Mouse (Mus musculus): ENCODE measurements at regions not wholly inside any gene's neighbourhood (a gene's known extent, or its start where the extent isn't known, plus 50 kb on each side); places are given as distances from the start of the nearest gene placed in this dataset.

- no peak for DNase-seq (ENCODE audit: low spot score)
- H3K4me3 ChIP-seq (ENCODE audit: low read depth, low read length) = no peak overlapping the region
- H3K27me3 ChIP-seq (ENCODE audit: control insufficient read depth, insufficient read depth, low read length) = no peaks in the 10 kb centered on the region
- WGBS = 84% methylated on average over 2 of the region's 2 CpGs
- no peak overlapping the region for H3K27ac ChIP-seq (ENCODE audit: low read depth, low read length)
- no peak overlapping the region for H3K9ac ChIP-seq (ENCODE audit: low read length)
- ATAC-seq (ENCODE audit: insufficient read depth, low FRiP score, low TSS enrichment) = no peak
- H3K36me3 ChIP-seq (ENCODE audit: control insufficient read depth, insufficient read depth, low read length) = no peaks in the 10 kb centered on the region
- no peak overlapping the region for H3K4me2 ChIP-seq (ENCODE audit: low read depth)
- H3K4me1 ChIP-seq (ENCODE audit: control insufficient read depth, insufficient read depth, low read length) = no peaks in the 10 kb centered on the region
- no peaks in the 10 kb centered on the region for H3K9me3 ChIP-seq (ENCODE audit: control insufficient read depth, low read length)
These were observed 134.2 kb upstream of the Hs3st2 start for GRCm38 (mm10) chr7:121257466-121257865.

GRCm38 (mm10) chr7:121258826-121259496 is 132.7 kb upstream of the Hs3st2 start:
- no peak overlapping the region for H3K4me3 ChIP-seq (ENCODE audit: low read depth, low read length)
- H3K36me3 ChIP-seq (ENCODE audit: control insufficient read depth, insufficient read depth, low read length) = no peaks in the 10 kb centered on the region
- ATAC-seq (ENCODE audit: insufficient read depth, low FRiP score, low TSS enrichment) (no peak), DNase-seq (ENCODE audit: low spot score) (peak; percentile 48)
- WGBS = 53% methylated on average over 12 of the region's 12 CpGs
- no peak overlapping the region for H3K9ac ChIP-seq (ENCODE audit: low read length)
- peak overlapping the region; percentile 45 for H3K27ac ChIP-seq (ENCODE audit: low read depth, low read length)
- H3K27me3 ChIP-seq (ENCODE audit: control insufficient read depth, insufficient read depth, low read length) = no peaks in the 10 kb centered on the region
- H3K4me1 ChIP-seq (ENCODE audit: control insufficient read depth, insufficient read depth, low read length) = no peaks in the 10 kb centered on the region
- no peak overlapping the region for H3K4me2 ChIP-seq (ENCODE audit: low read depth)
- H3K9me3 ChIP-seq (ENCODE audit: control insufficient read depth, low read length) = no peaks in the 10 kb centered on the region

GRCm38 (mm10) chr7:121259497-121260009 is 132.1 kb upstream of the Hs3st2 start:
- H3K9me3 ChIP-seq (ENCODE audit: control insufficient read depth, low read length) = no peaks in the 10 kb centered on the region
- H3K27ac ChIP-seq (ENCODE audit: low read depth, low read length) = peak overlapping the region; percentile 45
- no peak for DNase-seq (ENCODE audit: low spot score)
- H3K9ac ChIP-seq (ENCODE audit: low read length) = no peak overlapping the region
- no peaks in the 10 kb centered on the region for H3K36me3 ChIP-seq (ENCODE audit: control insufficient read depth, insufficient read depth, low read length)
- peak; percentile 55; the same call in 1 of the 2 replicates for ATAC-seq (ENCODE audit: insufficient read depth, low FRiP score, low TSS enrichment)
- no peak overlapping the region for H3K4me3 ChIP-seq (ENCODE audit: low read depth, low read length)
- WGBS = 76% methylated on average over 21 of the region's 21 CpGs
- no peaks in the 10 kb centered on the region for H3K27me3 ChIP-seq (ENCODE audit: control insufficient read depth, insufficient read depth, low read length)
- H3K4me2 ChIP-seq (ENCODE audit: low read depth) = no peak overlapping the region
- no peaks in the 10 kb centered on the region for H3K4me1 ChIP-seq (ENCODE audit: control insufficient read depth, insufficient read depth, low read length)

- Histone ChIP-seq H3K4me3 (ENCODE audit: low read depth, low read length) (no peak overlapping the region), H3K27ac (ENCODE audit: low read depth, low read length) (no peak overlapping the region), H3K27me3 (ENCODE audit: control insufficient read depth, insufficient read depth, low read length) (no peaks in the 10 kb centered on the region), H3K4me1 (ENCODE audit: control insufficient read depth, insufficient read depth, low read length) (no peaks in the 10 kb centered on the region), H3K36me3 (ENCODE audit: control insufficient read depth, insufficient read depth, low read length) (no peaks in the 10 kb centered on the region), H3K4me2 (ENCODE audit: low read depth) (no peak overlapping the region), H3K9me3 (ENCODE audit: control insufficient read depth, low read length) (no peaks in the 10 kb centered on the region), H3K9ac (ENCODE audit: low read length) (no peak overlapping the region)
- 95% methylated on average over 2 of the region's 2 CpGs for WGBS
- no peak for DNase-seq (ENCODE audit: low spot score)
- ATAC-seq (ENCODE audit: insufficient read depth, low FRiP score, low TSS enrichment) = no peak
These were observed 122.3 kb upstream of the Hs3st2 start for GRCm38 (mm10) chr7:121269358-121269757.

GRCm38 (mm10) chr7:121280597-121280996 is 111.1 kb upstream of the Hs3st2 start:
- no peak for DNase-seq (ENCODE audit: low spot score)
- no peaks in the 10 kb centered on the region for H3K36me3 ChIP-seq (ENCODE audit: control insufficient read depth, insufficient read depth, low read length)
- no peaks in the 10 kb centered on the region for H3K9me3 ChIP-seq (ENCODE audit: control insufficient read depth, low read length)
- 48% methylated on average over 1 of the region's 1 CpGs for WGBS
- H3K27ac ChIP-seq (ENCODE audit: low read depth, low read length) = no peak overlapping the region
- no peak for ATAC-seq (ENCODE audit: insufficient read depth, low FRiP score, low TSS enrichment)
- H3K4me1 ChIP-seq (ENCODE audit: control insufficient read depth, insufficient read depth, low read length) = no peaks in the 10 kb centered on the region
- H3K4me2 ChIP-seq (ENCODE audit: low read depth) = no peak overlapping the region
- H3K4me3 ChIP-seq (ENCODE audit: low read depth, low read length) = no peak overlapping the region
- no peak overlapping the region for H3K9ac ChIP-seq (ENCODE audit: low read length)
- H3K27me3 ChIP-seq (ENCODE audit: control insufficient read depth, insufficient read depth, low read length) = no peaks in the 10 kb centered on the region

DNA sequence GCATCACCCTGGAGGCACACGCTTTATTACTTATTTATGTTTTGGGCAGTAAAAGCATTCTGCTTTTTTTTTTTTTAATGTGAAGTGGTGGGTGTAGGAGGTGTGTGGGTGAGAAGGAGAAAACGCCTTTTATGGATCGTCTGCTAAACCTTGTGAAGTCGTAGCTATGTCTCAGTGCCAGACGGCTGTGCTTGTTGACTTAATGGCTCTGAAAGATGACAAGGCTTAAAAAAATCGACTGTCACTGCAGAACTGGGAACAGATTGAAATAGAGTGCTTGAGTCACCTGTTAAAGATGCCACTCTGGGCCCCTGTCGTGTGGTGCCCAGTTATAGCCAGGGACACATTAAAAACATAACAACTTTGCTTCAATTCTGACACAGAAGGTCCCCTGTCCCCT is 109.5 kb upstream of the Hs3st2 start:
- 71% methylated on average over 7 of the region's 7 CpGs for WGBS
- no peaks in the 10 kb centered on the region for H3K36me3 ChIP-seq (ENCODE audit: control insufficient read depth, insufficient read depth, low read length)
- no peaks in the 10 kb centered on the region for H3K27me3 ChIP-seq (ENCODE audit: control insufficient read depth, insufficient read depth, low read length)
- DNase-seq (ENCODE audit: low spot score) (no peak), ATAC-seq (ENCODE audit: insufficient read depth, low FRiP score, low TSS enrichment) (no peak)
- no peak overlapping the region for H3K27ac ChIP-seq (ENCODE audit: low read depth, low read length)
- no peaks in the 10 kb centered on the region for H3K4me1 ChIP-seq (ENCODE audit: control insufficient read depth, insufficient read depth, low read length)
- no peak overlapping the region for H3K4me3 ChIP-seq (ENCODE audit: low read depth, low read length)
- no peak overlapping the region for H3K4me2 ChIP-seq (ENCODE audit: low read depth)
- no peak overlapping the region for H3K9ac ChIP-seq (ENCODE audit: low read length)
- H3K9me3 ChIP-seq (ENCODE audit: control insufficient read depth, low read length) = no peaks in the 10 kb centered on the region

- H3K9ac ChIP-seq (ENCODE audit: low read length) = no peak overlapping the region
- H3K27me3 ChIP-seq (ENCODE audit: control insufficient read depth, insufficient read depth, low read length) = no peaks in the 10 kb centered on the region
- H3K4me2 ChIP-seq (ENCODE audit: low read depth) = no peak overlapping the region
- H3K9me3 ChIP-seq (ENCODE audit: control insufficient read depth, low read length) = no peaks in the 10 kb centered on the region
- ATAC-seq (ENCODE audit: insufficient read depth, low FRiP score, low TSS enrichment) = no peak
- 85% methylated on average over 16 of the region's 16 CpGs for WGBS
- H3K4me3 ChIP-seq (ENCODE audit: low read depth, low read length) = no peak overlapping the region
- no peak overlapping the region for H3K27ac ChIP-seq (ENCODE audit: low read depth, low read length)
- no peaks in the 10 kb centered on the region for H3K4me1 ChIP-seq (ENCODE audit: control insufficient read depth, insufficient read depth, low read length)
- no peaks in the 10 kb centered on the region for H3K36me3 ChIP-seq (ENCODE audit: control insufficient read depth, insufficient read depth, low read length)
- DNase-seq (ENCODE audit: low spot score) = no peak
These were observed 101.9 kb upstream of the Hs3st2 start for GRCm38 (mm10) chr7:121289737-121290136.

- no peaks in the 10 kb centered on the region for H3K36me3 ChIP-seq (ENCODE audit: control insufficient read depth, insufficient read depth, low read length)
- ATAC-seq (ENCODE audit: insufficient read depth, low FRiP score, low TSS enrichment) (no peak), DNase-seq (ENCODE audit: low spot score) (no peak)
- no peaks in the 10 kb centered on the region for H3K4me1 ChIP-seq (ENCODE audit: control insufficient read depth, insufficient read depth, low read length)
- H3K9ac ChIP-seq (ENCODE audit: low read length) = no peak overlapping the region
- WGBS = 85% methylated on average over 3 of the region's 3 CpGs
- H3K9me3 ChIP-seq (ENCODE audit: control insufficient read depth, low read length) = no peaks in the 10 kb centered on the region
- no peak overlapping the region for H3K4me3 ChIP-seq (ENCODE audit: low read depth, low read length)
- no peak overlapping the region for H3K27ac ChIP-seq (ENCODE audit: low read depth, low read length)
- H3K4me2 ChIP-seq (ENCODE audit: low read depth) = no peak overlapping the region
- H3K27me3 ChIP-seq (ENCODE audit: control insufficient read depth, insufficient read depth, low read length) = no peaks in the 10 kb centered on the region
These were observed 95.4 kb upstream of the Hs3st2 start for GRCm38 (mm10) chr7:121296151-121296695.

- no peaks in the 10 kb centered on the region for H3K36me3 ChIP-seq (ENCODE audit: control insufficient read depth, insufficient read depth, low read length)
- peak; percentile 14 for DNase-seq (ENCODE audit: low spot score)
- H3K27me3 ChIP-seq (ENCODE audit: control insufficient read depth, insufficient read depth, low read length) = no peaks in the 10 kb centered on the region
- no peak for ATAC-seq (ENCODE audit: insufficient read depth, low FRiP score, low TSS enrichment)
- no peaks in the 10 kb centered on the region for H3K4me1 ChIP-seq (ENCODE audit: control insufficient read depth, insufficient read depth, low read length)
- H3K27ac ChIP-seq (ENCODE audit: low read depth, low read length) = no peak overlapping the region
- WGBS = 13% methylated on average over 19 of the region's 19 CpGs
- no peaks in the 10 kb centered on the region for H3K9me3 ChIP-seq (ENCODE audit: control insufficient read depth, low read length)
- H3K4me3 ChIP-seq (ENCODE audit: low read depth, low read length) = no peak overlapping the region
- H3K4me2 ChIP-seq (ENCODE audit: low read depth) = peak overlapping the region; percentile 22
- 0 out of 2 replicates have a peak overlapping the region, but pooled peaks have one; percentile 35 for H3K9ac ChIP-seq (ENCODE audit: low read length)
These were observed 78.6 kb upstream of the Hs3st2 start for GRCm38 (mm10) chr7:121312961-121313587.
